Mouse (Mus musculus) kidney, embryonic 15.5 days (tissue): ENCODE measurements at regions not wholly inside any gene's neighbourhood (a gene's known extent, or its start where the extent isn't known, plus 50 kb on each side); places are given as distances from the start of the nearest gene placed in this dataset.

Source experiments
- ATAC-seq: fragments of 200-750 bp; cut with Nextera tagmentation; replicated peaks from 2 replicates; pipeline ENCODE4 v1.8.0; 2017; ENCODE audit warnings: moderate TSS enrichment; ENCODE audit not compliant: low FRiP score
- H3K27ac ChIP-seq: fragments of 300-500 bp; sonication (generic); 2 replicates; pipeline ENCODE4 v1.5.1; 2015; ENCODE audit warnings: mild to moderate bottlenecking, inconsistent platforms
- H3K27me3 ChIP-seq: fragments of 300-500 bp; sonication (generic); 2 replicates; pipeline ENCODE4 v1.6.1; 2015; ENCODE audit warnings: inconsistent platforms
- H3K36me3 ChIP-seq: fragments of 300-500 bp; sonication (generic); 2 replicates; pipeline ENCODE4 v1.6.1; 2015; ENCODE audit warnings: inconsistent platforms
- H3K4me1 ChIP-seq: fragments of 300-500 bp; sonication (generic); 2 replicates; pipeline ENCODE4 v1.6.1; 2015; ENCODE audit warnings: inconsistent platforms
- H3K4me2 ChIP-seq: fragments of 300-500 bp; sonication (generic); 2 replicates; pipeline ENCODE4 v1.6.1; 2015; ENCODE audit warnings: moderate library complexity, mild to moderate bottlenecking, inconsistent platforms
- H3K4me3 ChIP-seq: fragments of 300-500 bp; sonication (generic); replicated peaks from 2 replicates; pipeline ENCODE4 v1.5.1; 2015; ENCODE audit warnings: mild to moderate bottlenecking, inconsistent platforms
- H3K9ac ChIP-seq: fragments of 300-500 bp; sonication (generic); 2 replicates; pipeline ENCODE4 v1.6.1; 2015; ENCODE audit warnings: mild to moderate bottlenecking, inconsistent platforms
- H3K9me3 ChIP-seq: fragments of 300-500 bp; sonication (generic); replicated peaks from 2 replicates; pipeline ENCODE4 v1.6.1; 2016; ENCODE audit warnings: inconsistent platforms
- WGBS: fragments of 180-500 bp; shearing (Covaris S2); methylation state at CpG from one replicate; pipeline ENCODE4 v1.1.7; 2015; ENCODE audit warnings: mixed read lengths; 5-methylcytosine and 5-hydroxymethylcytosine counted together

DNA sequence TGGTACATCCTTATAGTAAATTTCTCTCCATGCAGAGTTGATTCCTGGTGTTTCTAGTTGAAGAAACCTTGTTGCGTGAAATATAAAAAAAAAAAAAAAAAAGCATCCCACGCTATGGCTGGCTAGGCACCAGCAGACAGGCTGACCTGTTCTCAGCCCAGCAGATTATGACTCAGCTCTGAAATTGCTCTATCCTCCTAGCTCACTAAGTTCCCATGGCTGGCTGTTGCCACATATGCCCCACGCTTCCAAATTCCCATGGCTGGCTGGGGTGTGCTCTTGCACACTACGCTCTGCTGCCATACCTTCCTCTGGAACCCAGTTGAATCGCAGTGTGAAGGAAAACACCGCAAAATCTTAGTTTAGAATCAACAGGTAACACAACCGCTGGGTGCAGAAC, 270.1 kb downstream of the Mid1ip1 start:
- H3K27ac ChIP-seq: no peak overlapping the region
- H3K27me3 ChIP-seq: 0 out of 2 replicates have a peak, but pooled peaks cover 12% of the 10 kb centered on the region
- WGBS: 92% methylated on average over 7 of the region's 7 CpGs
- H3K9ac ChIP-seq: no peak overlapping the region
- no peak for ATAC-seq
- no peak overlapping the region for H3K4me3 ChIP-seq
- H3K4me2 ChIP-seq: no peak overlapping the region
- no peaks in the 10 kb centered on the region for H3K4me1 ChIP-seq
- no peaks in the 10 kb centered on the region for H3K9me3 ChIP-seq
- no peaks in the 10 kb centered on the region for H3K36me3 ChIP-seq

DNA sequence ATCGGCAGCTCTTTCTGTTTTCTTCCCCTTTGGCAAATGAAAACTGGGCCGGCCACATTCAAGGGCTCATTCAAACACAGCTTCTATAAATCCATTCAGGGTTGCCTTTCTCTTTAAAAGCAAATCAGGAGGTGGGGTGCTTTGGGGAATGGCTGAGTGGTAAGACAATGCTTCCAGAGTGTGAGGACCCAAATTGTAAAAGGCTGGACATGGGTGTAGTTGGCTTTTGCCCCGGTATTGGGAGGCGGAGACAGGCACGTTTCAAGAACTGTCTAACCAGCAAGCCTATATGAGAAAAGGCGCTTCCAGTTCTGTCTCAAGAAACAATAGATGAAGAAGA, 277.0 kb downstream of the Mid1ip1 start:
- no peak overlapping the region for H3K27ac ChIP-seq

DNA sequence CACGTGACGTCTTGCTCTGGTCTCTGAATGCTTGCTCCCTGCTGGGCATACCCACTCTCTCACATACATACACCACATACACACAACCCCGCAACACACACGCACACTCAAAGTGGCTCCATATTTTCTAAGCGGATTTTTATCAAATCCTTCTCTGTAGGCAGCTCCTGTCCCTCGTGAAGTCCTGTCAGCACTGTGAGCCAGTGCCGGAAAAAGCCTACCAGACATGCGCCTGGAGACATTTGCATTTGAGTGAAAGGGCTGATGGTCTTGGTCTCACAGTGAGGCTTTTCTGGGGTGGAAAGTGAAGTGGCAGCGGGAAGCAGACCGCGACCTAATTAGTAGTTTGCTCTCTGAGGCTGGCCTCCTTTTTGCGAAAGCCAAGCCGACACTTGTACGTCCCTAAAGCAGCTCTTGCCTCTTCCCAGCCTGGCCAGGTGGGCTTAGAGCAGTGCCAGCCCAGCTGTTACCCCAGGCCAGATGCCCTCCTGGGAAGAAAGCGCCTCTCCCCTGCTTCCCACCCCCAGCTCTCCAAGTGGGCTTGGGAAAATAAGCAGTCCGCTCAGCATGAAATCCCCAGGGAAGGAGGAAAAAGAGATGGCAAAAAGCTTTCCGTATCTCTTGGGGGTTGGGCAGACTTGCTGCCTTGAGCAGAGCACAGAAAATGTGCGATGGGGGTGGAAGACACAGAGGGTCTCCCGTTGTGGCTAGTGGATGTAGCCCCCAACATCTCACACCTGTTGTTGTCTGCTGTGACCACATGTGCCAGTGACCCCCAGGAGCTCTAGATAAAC, 277.6 kb downstream of the Mid1ip1 start:
- peaks cover 45% of the 10 kb centered on the region; the same call in 1 of the 2 replicates for H3K27me3 ChIP-seq
- H3K4me1 ChIP-seq: peaks cover 16% of the 10 kb centered on the region; the same call in 1 of the 2 replicates
- ATAC-seq: peak; percentile 66
- WGBS: 23% methylated on average over 19 of the region's 19 CpGs
- H3K4me2 ChIP-seq: peak overlapping the region; percentile 55
- no peak overlapping the region for H3K9ac ChIP-seq
- H3K36me3 ChIP-seq: no peaks in the 10 kb centered on the region
- peak overlapping the region; percentile 37; the same call in 1 of the 2 replicates for H3K27ac ChIP-seq
- no peaks in the 10 kb centered on the region for H3K9me3 ChIP-seq
- peak overlapping the region; percentile 27 for H3K4me3 ChIP-seq

More for the DNA sequence above, 277.0 kb downstream of the Mid1ip1 start:
- peaks cover 45% of the 10 kb centered on the region; the same call in 1 of the 2 replicates for H3K27me3 ChIP-seq
- no peaks in the 10 kb centered on the region for H3K36me3 ChIP-seq
- ATAC-seq: no peak
- no peak overlapping the region for H3K4me3 ChIP-seq
- peak overlapping the region; percentile 55 for H3K4me2 ChIP-seq
- no peak overlapping the region for H3K9ac ChIP-seq
- H3K4me1 ChIP-seq: peaks cover 16% of the 10 kb centered on the region; the same call in 1 of the 2 replicates
- 40% methylated on average over 6 of the region's 6 CpGs for WGBS
- no peaks in the 10 kb centered on the region for H3K9me3 ChIP-seq

DNA sequence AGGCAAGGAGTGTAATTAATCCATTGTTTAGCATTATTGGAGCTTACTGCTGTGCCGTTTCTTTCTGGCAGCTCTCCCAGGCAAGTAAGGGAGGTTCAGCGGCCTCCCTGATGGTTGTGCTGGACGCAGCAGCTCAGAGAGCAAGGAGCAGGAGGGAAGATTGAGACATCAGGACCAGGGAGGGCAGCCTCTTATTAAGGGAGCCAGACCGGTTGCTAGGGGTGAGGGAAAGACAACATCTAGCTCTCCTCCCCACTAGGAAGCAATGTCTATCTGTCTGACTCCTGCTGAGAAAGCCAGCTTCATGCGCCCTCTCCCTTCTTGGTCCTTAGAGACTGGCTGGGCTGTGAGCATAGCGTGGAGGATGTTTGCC, 278.2 kb downstream of the Mid1ip1 start:
- peak overlapping the region; percentile 4; the same call in 1 of the 2 replicates for H3K27ac ChIP-seq
- peaks cover 45% of the 10 kb centered on the region; the same call in 1 of the 2 replicates for H3K27me3 ChIP-seq
- H3K4me3 ChIP-seq: peak overlapping the region; percentile 27
- H3K9me3 ChIP-seq: no peaks in the 10 kb centered on the region
- H3K4me2 ChIP-seq: peak overlapping the region; percentile 55
- H3K36me3 ChIP-seq: no peaks in the 10 kb centered on the region
- H3K9ac ChIP-seq: no peak overlapping the region
- peaks cover 16% of the 10 kb centered on the region; the same call in 1 of the 2 replicates for H3K4me1 ChIP-seq
- 35% methylated on average over 6 of the region's 6 CpGs for WGBS
- peak; percentile 60 for ATAC-seq

DNA sequence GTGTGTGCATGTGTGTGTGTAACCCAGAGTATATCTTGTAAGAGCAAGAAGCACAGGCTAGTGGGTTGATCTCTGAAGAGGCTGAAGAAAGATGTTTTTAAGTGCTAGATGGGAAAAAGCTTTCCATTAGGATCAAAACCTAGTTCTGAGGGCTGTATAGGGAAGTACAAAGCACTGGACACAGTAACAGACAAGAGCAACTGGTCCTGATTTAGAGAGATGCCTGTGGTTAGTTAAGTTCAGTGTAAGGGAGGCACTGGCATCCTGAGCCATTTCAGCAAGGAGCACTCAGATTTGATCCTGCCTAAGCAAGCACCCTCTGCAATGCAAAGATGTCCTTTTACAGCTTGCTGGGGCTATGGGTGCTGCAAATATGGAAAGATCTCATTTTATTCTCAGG, 280.1 kb downstream of the Mid1ip1 start:
- Histone ChIP-seq H3K27me3 (peaks cover 36% of the 10 kb centered on the region; the same call in 1 of the 2 replicates), H3K4me1 (peaks cover 16% of the 10 kb centered on the region; the same call in 1 of the 2 replicates), H3K4me2 (no peak overlapping the region), H3K9ac (no peak overlapping the region), H3K36me3 (no peaks in the 10 kb centered on the region), H3K9me3 (no peaks in the 10 kb centered on the region), H3K27ac (no peak overlapping the region), H3K4me3 (no peak overlapping the region)
- ATAC-seq: no peak

DNA sequence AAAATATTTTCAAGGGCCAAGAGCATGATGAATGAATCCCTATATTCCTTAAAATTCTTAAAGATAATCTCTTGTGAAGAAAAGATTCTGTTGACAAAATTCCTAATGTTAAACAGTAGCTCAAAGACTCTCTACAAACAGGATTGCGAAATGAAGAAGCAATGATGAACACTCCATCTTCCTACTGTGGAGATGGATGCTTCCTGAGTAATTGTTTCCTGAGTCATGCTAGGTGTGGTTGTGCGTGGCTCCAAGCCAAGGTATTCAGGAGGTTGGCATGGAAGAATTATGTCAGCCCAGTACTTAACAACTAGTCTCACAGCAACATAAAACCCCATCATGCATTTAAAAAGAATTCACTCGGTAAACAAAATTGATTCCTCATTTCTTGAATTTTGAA, 286.4 kb downstream of the Mid1ip1 start:
- ATAC-seq: no peak
- Histone ChIP-seq H3K4me2 (no peak overlapping the region), H3K36me3 (no peaks in the 10 kb centered on the region), H3K27ac (no peak overlapping the region), H3K9me3 (no peaks in the 10 kb centered on the region), H3K4me1 (no peaks in the 10 kb centered on the region), H3K27me3 (no peaks in the 10 kb centered on the region), H3K4me3 (no peak overlapping the region), H3K9ac (no peak overlapping the region)
- WGBS: 84% methylated on average over 3 of the region's 3 CpGs

DNA sequence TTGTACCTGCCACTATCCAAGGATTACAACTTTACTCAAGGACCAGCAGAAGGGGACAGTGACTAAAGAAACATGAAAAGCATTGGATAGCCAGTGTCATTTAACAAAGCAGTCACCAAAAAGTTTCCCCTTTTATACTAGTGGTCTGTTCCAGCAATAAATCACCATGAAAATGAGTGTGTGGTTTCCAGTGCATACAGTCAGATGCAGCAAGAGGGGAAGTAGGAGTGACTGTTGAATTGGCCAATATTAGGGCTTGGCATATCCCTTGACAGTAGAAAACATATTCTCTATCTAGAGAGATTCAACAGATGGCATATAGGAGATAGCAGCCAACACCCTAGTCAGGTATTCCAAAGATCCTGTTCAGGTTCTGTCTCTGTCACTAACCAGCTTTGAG, 259.8 kb upstream of the H2al1a start:
- no peaks in the 10 kb centered on the region for H3K4me1 ChIP-seq
- ATAC-seq: no peak
- H3K27me3 ChIP-seq: 0 out of 2 replicates have a peak, but pooled peaks cover 5% of the 10 kb centered on the region
- no peaks in the 10 kb centered on the region for H3K36me3 ChIP-seq
- no peak overlapping the region for H3K9ac ChIP-seq
- H3K9me3 ChIP-seq: no peaks in the 10 kb centered on the region
- H3K4me3 ChIP-seq: no peak overlapping the region
- no peak overlapping the region for H3K27ac ChIP-seq
- no peak overlapping the region for H3K4me2 ChIP-seq

DNA sequence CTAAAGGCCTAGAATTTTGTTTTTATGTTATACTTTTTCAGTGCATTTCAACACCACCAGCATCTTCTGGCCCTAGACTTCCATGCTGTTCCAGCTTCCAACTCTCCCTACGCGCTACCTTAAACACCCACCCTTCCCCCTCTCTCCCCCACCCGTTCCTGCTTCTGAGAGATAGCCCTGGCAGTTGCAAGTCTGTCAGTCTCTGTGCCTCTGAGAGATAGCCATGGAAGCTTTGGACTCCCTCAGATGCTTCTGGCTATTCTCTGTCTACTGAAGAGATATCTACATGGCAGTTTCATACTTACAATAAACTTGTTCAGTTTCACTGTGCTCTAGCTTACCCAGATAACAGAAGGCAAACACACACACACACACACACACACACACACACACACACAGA, 252.3 kb upstream of the H2al1a start:
- Histone ChIP-seq H3K27me3 (no peaks in the 10 kb centered on the region), H3K9me3 (no peaks in the 10 kb centered on the region), H3K4me2 (no peak overlapping the region), H3K9ac (no peak overlapping the region), H3K4me3 (no peak overlapping the region), H3K4me1 (no peaks in the 10 kb centered on the region), H3K36me3 (no peaks in the 10 kb centered on the region), H3K27ac (no peak overlapping the region)
- ATAC-seq: no peak
- 88% methylated on average over 3 of the region's 3 CpGs for WGBS

DNA sequence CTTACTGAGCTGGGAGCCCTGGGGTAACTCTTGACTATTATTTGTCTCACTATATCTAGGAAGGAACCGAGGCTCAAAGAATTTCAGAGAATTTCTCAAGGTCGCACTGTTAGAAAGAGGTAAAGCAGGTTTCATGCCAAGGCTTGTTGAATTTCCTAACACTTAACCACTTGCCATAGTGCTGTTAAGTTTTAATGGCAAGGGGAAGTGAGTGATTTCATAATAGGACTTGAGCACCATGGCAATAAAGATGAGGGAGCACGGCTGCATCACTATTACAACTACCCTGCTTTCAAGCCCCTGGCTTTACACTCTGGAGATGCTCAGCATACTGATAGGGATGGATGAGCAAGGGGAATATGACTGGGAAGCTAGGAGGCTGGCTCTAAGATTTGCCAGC, 216.9 kb upstream of the H2al1a start:
- H3K27me3 ChIP-seq: peaks cover 27% of the 10 kb centered on the region
- H3K4me2 ChIP-seq: no peak overlapping the region
- H3K27ac ChIP-seq: no peak overlapping the region
- ATAC-seq: no peak
- H3K36me3 ChIP-seq: no peaks in the 10 kb centered on the region
- no peaks in the 10 kb centered on the region for H3K9me3 ChIP-seq
- 66% methylated on average over 3 of the region's 3 CpGs for whole genome bisulfite sequencing
- no peaks in the 10 kb centered on the region for H3K4me1 ChIP-seq
- no peak overlapping the region for H3K4me3 ChIP-seq
- no peak overlapping the region for H3K9ac ChIP-seq

DNA sequence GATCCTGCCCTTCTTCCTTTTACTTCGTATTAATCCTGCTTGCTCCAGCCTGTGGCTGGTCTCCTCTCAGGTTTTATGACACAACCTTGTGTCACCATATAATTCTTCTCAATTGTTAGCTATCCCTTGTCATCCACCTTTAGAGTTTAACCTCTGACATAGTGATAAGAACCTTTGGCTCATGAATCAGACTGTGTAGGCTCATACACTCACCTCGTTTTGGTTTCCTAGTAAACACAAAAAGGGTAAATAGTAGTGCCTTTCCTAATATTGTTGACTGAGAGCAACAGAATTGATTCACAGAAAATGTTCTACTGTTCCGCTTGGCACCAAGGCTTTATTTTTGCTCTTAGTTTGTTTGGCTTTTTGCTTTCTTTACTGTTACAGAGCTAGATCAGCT, 216.2 kb upstream of the H2al1a start:
- 73% methylated on average over 3 of the region's 3 CpGs for WGBS
- H3K4me1 ChIP-seq: no peaks in the 10 kb centered on the region
- no peak overlapping the region for H3K4me2 ChIP-seq
- H3K4me3 ChIP-seq: no peak overlapping the region
- ATAC-seq: no peak
- peaks cover 27% of the 10 kb centered on the region; the same call in 1 of the 2 replicates for H3K27me3 ChIP-seq
- H3K27ac ChIP-seq: no peak overlapping the region
- no peaks in the 10 kb centered on the region for H3K9me3 ChIP-seq
- H3K9ac ChIP-seq: no peak overlapping the region
- H3K36me3 ChIP-seq: no peaks in the 10 kb centered on the region

DNA sequence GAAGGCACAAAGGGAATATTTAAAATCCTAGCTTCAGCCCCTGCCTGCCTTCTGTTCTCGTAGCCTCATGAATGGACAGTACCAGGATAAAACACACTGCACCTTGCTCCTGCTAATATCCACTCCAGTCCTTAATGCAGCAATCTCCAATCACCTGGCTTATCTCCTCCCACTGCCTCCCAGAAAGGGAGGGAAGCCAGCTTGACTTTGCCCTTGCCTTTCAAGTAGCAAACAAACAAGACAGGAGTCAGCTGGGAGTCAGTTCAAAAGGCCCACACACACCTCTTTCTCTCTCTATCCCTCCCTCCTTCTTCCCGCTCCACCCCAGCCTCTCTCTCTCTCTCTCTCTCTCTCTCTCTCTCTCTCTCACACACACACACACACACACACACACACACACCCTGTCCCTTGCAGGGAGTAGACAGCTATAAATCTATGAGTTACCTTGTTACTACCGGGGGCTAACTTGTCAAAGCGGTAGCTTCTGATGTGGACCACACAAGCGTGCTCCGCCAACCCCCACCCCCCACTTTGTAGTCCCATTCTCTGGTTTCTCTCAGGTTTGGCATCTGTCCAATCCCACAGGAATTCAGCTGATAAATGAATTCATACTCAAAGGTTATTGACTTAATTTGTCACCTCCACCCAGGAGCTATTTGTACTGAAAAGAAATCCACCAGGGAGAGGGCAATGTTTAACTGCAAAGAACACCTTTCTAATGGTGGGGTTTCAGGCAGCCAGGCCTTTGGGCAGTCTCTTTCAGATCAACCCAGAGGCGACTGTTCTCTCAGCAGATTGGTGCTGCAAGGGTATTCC, 212.6 kb upstream of the H2al1a start:
- no peak overlapping the region for H3K4me2 ChIP-seq
- ATAC-seq: peak; percentile 64; the same call in 1 of the 2 replicates
- 41% methylated on average over 6 of the region's 7 CpGs for WGBS
- H3K4me3 ChIP-seq: no peak overlapping the region
- no peaks in the 10 kb centered on the region for H3K36me3 ChIP-seq
- H3K9me3 ChIP-seq: no peaks in the 10 kb centered on the region
- H3K4me1 ChIP-seq: no peaks in the 10 kb centered on the region
- H3K9ac ChIP-seq: no peak overlapping the region
- H3K27ac ChIP-seq: no peak overlapping the region
- peaks cover 40% of the 10 kb centered on the region; the same call in 1 of the 2 replicates for H3K27me3 ChIP-seq

DNA sequence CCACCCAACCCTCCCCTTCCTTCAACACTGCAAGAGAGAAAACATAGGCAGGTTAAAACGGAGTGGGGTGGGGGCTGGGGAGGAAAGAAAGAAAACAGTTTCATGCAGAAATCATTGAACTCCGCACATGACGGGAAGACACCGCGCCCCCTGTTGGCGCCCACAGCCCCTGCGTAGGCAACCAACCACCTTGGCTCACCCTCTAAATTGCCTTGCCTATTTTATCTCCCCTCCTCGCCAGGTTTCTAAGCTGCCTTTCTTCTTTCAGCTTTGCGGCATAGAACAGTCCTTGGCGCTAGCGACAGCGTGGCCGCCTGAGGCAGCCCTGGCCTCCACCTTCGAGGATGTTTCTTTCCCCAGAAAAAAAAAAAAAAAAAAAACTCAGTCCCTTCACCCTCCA, 211.1 kb upstream of the H2al1a start:
- WGBS: 24% methylated on average over 14 of the region's 14 CpGs
- Histone ChIP-seq H3K4me3 (no peak overlapping the region; the same call in 1 of the 2 replicates), H3K27ac (no peak overlapping the region), H3K4me1 (no peaks in the 10 kb centered on the region), H3K9ac (no peak overlapping the region), H3K9me3 (no peaks in the 10 kb centered on the region), H3K36me3 (no peaks in the 10 kb centered on the region), H3K27me3 (peaks cover 30% of the 10 kb centered on the region; the same call in 1 of the 2 replicates), H3K4me2 (peak overlapping the region; percentile 41)
- ATAC-seq: 0 out of 2 replicates have a peak, but pooled peaks have one; percentile 12
